Mouse (Mus musculus) cerebellum, adult 11 months (tissue): ENCODE results near the gene Lmod1.
A peak's percentile ranks its signal among the peaks of the same experiment; 100 is the strongest.

Experiments used
- DNase-seq: peaks from one replicate; pipeline ENCODE4 v3.0.0; 2022

Gene Lmod1

GRCm38 (mm10) chr1:135324571-135324970 lies at the start of gene Lmod1:
TSS of gene Lmod1 (plus strand) at chr1:135324807.
- no peak for DNase-seq

- peak; percentile 31 for DNase-seq
Measured at GRCm38 (mm10) chr1:135280646-135281045, 44.0 kb upstream of the Lmod1 start.

GRCm38 (mm10) chr1:135281841-135282240 lies 42.8 kb upstream of the Lmod1 start:
- no peak for DNase-seq

GRCm38 (mm10) chr1:135282536-135283286 lies 41.9 kb upstream of the Lmod1 start:
- no peak for DNase-seq

GRCm38 (mm10) chr1:135283287-135283825 lies 41.3 kb upstream of the Lmod1 start:
- DNase-seq = no peak

GRCm38 (mm10) chr1:135283826-135284291 lies 40.7 kb upstream of the Lmod1 start, which contains the start of gene Rnpep:
TSS of gene Rnpep (minus strand) at chr1:135284084.
- peak; percentile 74 for DNase-seq

GRCm38 (mm10) chr1:135286311-135286710 lies 38.3 kb upstream of the Lmod1 start:
- no peak for DNase-seq

- DNase-seq = no peak
Measured at GRCm38 (mm10) chr1:135290908-135291307, 33.7 kb upstream of the Lmod1 start.

- DNase-seq = no peak
Measured at GRCm38 (mm10) chr1:135311356-135311755, 13.3 kb upstream of the Lmod1 start.

- DNase-seq = no peak
Measured at GRCm38 (mm10) chr1:135312201-135312600, 12.4 kb upstream of the Lmod1 start.

GRCm38 (mm10) chr1:135313284-135314031 lies 11.1 kb upstream of the Lmod1 start, which contains the start of gene Timm17a:
TSS of gene Timm17a (minus strand) at chr1:135313778.
- DNase-seq = peak; percentile 87

- no peak for DNase-seq
Measured at GRCm38 (mm10) chr1:135323367-135323901, 1.2 kb upstream of the Lmod1 start.

- DNase-seq = no peak
Measured at GRCm38 (mm10) chr1:135325934-135326333, 1.3 kb downstream of the Lmod1 start.

- no peak for DNase-seq
Measured at GRCm38 (mm10) chr1:135328368-135328767, 3.8 kb downstream of the Lmod1 start.

- DNase-seq = no peak
Measured at GRCm38 (mm10) chr1:135330578-135330977, 6.0 kb downstream of the Lmod1 start.

- DNase-seq = no peak
Measured at GRCm38 (mm10) chr1:135341947-135342346, 17.3 kb downstream of the Lmod1 start.

GRCm38 (mm10) chr1:135344026-135344425 lies 19.4 kb downstream of the Lmod1 start:
- DNase-seq = no peak

- no peak for DNase-seq
Measured at GRCm38 (mm10) chr1:135346891-135347290, 22.3 kb downstream of the Lmod1 start.

GRCm38 (mm10) chr1:135347498-135348169 lies 23.0 kb downstream of the Lmod1 start:
- no peak for DNase-seq

GRCm38 (mm10) chr1:135351953-135352352 lies 27.3 kb downstream of the Lmod1 start:
- DNase-seq = no peak

GRCm38 (mm10) chr1:135359071-135359470 lies 34.5 kb downstream of the Lmod1 start:
- no peak for DNase-seq

- no peak for DNase-seq
Measured at GRCm38 (mm10) chr1:135361491-135361890, 36.9 kb downstream of the Lmod1 start.

GRCm38 (mm10) chr1:135362115-135362514 lies 37.5 kb downstream of the Lmod1 start:
- no peak for DNase-seq
